Mouse (Mus musculus) lung, embryonic 15.5 days (tissue): ENCODE measurements around the gene Ifnlr1. TPM values are rescaled to one million over a fixed set of nuclear protein-coding genes. Genes with fewer than 3 reads are reported as not detected.

Source experiments
- ATAC-seq: fragments of 200-750 bp; cut with Nextera tagmentation; 2 replicates; pipeline ENCODE4 v1.8.0; 2017; ENCODE audit warnings: moderate number of reproducible peaks, borderline replicate concordance; ENCODE audit not compliant: low FRiP score, low TSS enrichment; ENCODE audit errors: extremely low read depth
- H3K27ac ChIP-seq: fragments of 300-500 bp; sonication (generic); 2 replicates; pipeline ENCODE4 v1.5.1; 2015; ENCODE audit warnings: moderate library complexity, mild to moderate bottlenecking, inconsistent platforms
- H3K27me3 ChIP-seq: fragments of 300-500 bp; sonication (generic); 2 replicates; pipeline ENCODE4 v1.6.1; 2015; ENCODE audit warnings: inconsistent platforms
- H3K36me3 ChIP-seq: fragments of 300-500 bp; sonication (generic); 2 replicates; pipeline ENCODE4 v1.6.1; 2015; ENCODE audit warnings: inconsistent platforms
- H3K4me1 ChIP-seq: fragments of 300-500 bp; sonication (generic); 2 replicates; pipeline ENCODE4 v1.6.1; 2015; ENCODE audit warnings: inconsistent platforms
- H3K4me2 ChIP-seq: fragments of 300-500 bp; sonication (generic); 2 replicates; pipeline ENCODE4 v1.6.1; 2015; ENCODE audit warnings: inconsistent platforms, mild to moderate bottlenecking, moderate library complexity
- H3K4me3 ChIP-seq: fragments of 300-500 bp; sonication (generic); 2 replicates; pipeline ENCODE4 v1.5.1; 2015; ENCODE audit warnings: mild to moderate bottlenecking, inconsistent platforms
- H3K9ac ChIP-seq: fragments of 300-500 bp; sonication (generic); 2 replicates; pipeline ENCODE4 v1.6.1; 2015; ENCODE audit warnings: inconsistent platforms
- H3K9me3 ChIP-seq: fragments of 300-500 bp; sonication (generic); 2 replicates; pipeline ENCODE4 v1.6.1; 2016; ENCODE audit warnings: inconsistent platforms
- WGBS: fragments of 180-500 bp; shearing (Covaris S2); methylation state at CpG from one replicate; pipeline ENCODE4 v1.1.7; 2015; 5-methylcytosine and 5-hydroxymethylcytosine counted together
- polyA plus RNA-seq: library from polyadenylated mRNA; unstranded; fragments of >200 nt; fragmentation: Nextera tagmentation; extraction: Ambion mirVana; gene quantifications from 2 replicates; pipeline ENCODE4 v1.2.1, GENCODE M21; 2015

The Ifnlr1 gene
- polyA plus RNA-seq, 1 experiment from 2014 or later: 1.8 TPM

DNA sequence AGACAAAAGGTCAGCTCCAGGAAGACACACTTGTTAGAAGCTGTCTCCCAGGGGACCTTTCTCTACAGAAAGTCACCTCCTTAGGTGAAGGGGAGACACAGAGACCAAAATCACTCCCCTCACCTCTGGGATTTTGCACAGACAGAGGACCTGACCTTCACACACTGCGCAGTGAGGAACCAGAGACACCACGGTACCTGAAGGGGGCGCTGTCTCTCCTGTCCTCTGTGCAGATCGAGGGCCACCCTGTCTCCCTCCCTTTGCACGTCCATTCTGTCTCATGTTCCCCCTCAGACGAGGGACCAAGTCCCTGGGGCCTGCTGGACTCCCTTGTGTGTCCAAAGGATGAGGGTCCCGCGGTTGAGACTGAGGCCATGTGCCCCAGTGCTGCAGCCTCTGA, 64.8 kb downstream of the Ifnlr1 start:
- Histone ChIP-seq H3K9me3 (0 out of 2 replicates have a peak, but pooled peaks cover 6% of the 10 kb centered on the region), H3K27me3 (no peaks in the 10 kb centered on the region; the same call in 1 of the 2 replicates), H3K9ac (no peak overlapping the region), H3K4me1 (no peaks in the 10 kb centered on the region), H3K27ac (no peak overlapping the region), H3K4me2 (no peak overlapping the region), H3K4me3 (no peak overlapping the region), H3K36me3 (no peaks in the 10 kb centered on the region)
- ATAC-seq: no peak
- 74% methylated on average over 8 of the region's 8 CpGs for WGBS

DNA sequence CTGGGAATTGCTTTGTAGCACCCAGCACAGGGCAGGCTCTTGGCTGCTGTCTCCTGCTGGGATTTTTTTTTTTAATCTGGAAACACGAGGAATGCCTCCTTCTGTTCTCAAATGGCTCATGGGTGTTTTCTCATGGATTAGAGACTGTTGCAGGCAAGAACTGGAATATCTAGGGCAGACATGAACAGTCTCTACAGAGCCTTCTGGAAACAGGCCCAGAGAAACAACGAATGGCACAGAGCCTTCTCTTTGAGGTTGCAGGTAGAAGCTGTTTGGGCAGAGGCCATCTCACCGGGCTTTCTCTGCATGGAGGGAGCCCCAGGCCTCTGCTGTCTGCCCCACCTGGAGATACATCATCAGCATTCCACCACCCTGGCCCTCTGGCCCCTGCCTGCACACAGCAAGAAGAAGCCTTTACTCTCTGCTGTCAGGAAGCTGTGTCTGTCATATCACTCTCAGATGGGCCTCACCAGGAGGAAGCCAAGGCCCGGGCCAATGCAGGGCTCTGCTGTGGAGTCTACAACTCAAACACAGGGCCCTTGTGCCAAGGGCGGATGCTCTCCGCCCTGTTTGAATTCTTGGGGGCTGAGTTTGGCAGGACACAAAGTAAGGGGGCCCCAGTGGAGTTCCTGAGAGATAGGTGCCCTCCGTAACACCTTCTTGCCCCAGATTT, 66.2 kb downstream of the Ifnlr1 start:
- no peak for ATAC-seq
- no peaks in the 10 kb centered on the region for H3K4me1 ChIP-seq
- 0 out of 2 replicates have a peak, but pooled peaks cover 6% of the 10 kb centered on the region for H3K9me3 ChIP-seq
- 58% methylated on average over 7 of the region's 7 CpGs for WGBS
- H3K4me2 ChIP-seq: no peak overlapping the region
- H3K9ac ChIP-seq: no peak overlapping the region
- H3K27me3 ChIP-seq: no peaks in the 10 kb centered on the region
- no peak overlapping the region for H3K27ac ChIP-seq
- no peak overlapping the region for H3K4me3 ChIP-seq
- no peaks in the 10 kb centered on the region for H3K36me3 ChIP-seq

DNA sequence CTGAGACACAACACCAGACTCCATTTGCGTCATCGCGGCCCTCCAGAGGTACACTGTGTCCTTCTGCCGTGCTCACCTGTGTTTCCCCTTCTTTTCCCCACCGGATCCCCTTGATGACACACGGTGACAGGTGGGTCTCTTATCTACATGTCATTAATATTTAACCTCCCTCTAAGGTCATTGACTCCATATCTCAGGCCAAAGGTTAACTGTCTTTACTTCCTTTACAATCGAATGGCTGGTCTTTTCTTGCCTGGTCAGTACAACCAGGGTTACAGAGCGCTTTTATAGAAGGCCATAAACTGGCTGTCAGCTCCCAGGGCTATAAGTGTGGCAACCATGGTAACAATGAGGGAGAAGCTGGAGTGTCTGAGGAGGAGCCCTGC, 66.7 kb downstream of the Ifnlr1 start:
- no peak for ATAC-seq
- Histone ChIP-seq H3K9ac (no peak overlapping the region), H3K36me3 (no peaks in the 10 kb centered on the region), H3K4me3 (no peak overlapping the region), H3K27ac (no peak overlapping the region), H3K4me2 (no peak overlapping the region), H3K27me3 (no peaks in the 10 kb centered on the region), H3K4me1 (no peaks in the 10 kb centered on the region), H3K9me3 (0 out of 2 replicates have a peak, but pooled peaks cover 6% of the 10 kb centered on the region)
- WGBS: 56% methylated on average over 8 of the region's 8 CpGs

Other genes with a start within 250 kb of the Ifnlr1 start
- gene Stpg1, start 191.5 kb upstream of the Ifnlr1 start, polyA plus RNA-seq: 0.37 and 0.64 TPM in 2 replicates
- gene Nipal3, start 191.2 kb upstream of the Ifnlr1 start, polyA plus RNA-seq: 5.2 and 5.7 TPM in 2 replicates
- gene Grhl3, start 112.7 kb upstream of the Ifnlr1 start, polyA plus RNA-seq: 4.3 and 4.8 TPM in 2 replicates
- gene Il22ra1, start 41.9 kb downstream of the Ifnlr1 start, polyA plus RNA-seq: 0.12 TPM in 1 of 2 replicates, not detected in the other
- 0.44 and 0.50 TPM in 2 replicates for gene Myom3, start 73.4 kb downstream of the Ifnlr1 start, polyA plus RNA-seq
- 265 and 267 TPM in 2 replicates for gene Srsf10, start 169.5 kb downstream of the Ifnlr1 start, polyA plus RNA-seq
- 210 and 220 TPM in 2 replicates for gene Pnrc2, start 187.6 kb downstream of the Ifnlr1 start, polyA plus RNA-seq
- gene Cnr2, start 209.1 kb downstream of the Ifnlr1 start, polyA plus RNA-seq: 0.80 and 0.82 TPM in 2 replicates
- 71.7 and 76.4 TPM in 2 replicates for gene Fuca1, start 234.4 kb downstream of the Ifnlr1 start, polyA plus RNA-seq